In genomic region chr7:81215950-81216349, GRCm38 (mm10) we compare ENCODE assay signal across 29 mouse cellular contexts. TPM values are rescaled to one million over a fixed set of nuclear protein-coding genes. Genes with fewer than 3 reads are reported as not detected.
A peak's percentile ranks its signal among the peaks of the same experiment; 100 is the strongest.
DNase-seq lines count a peak whose midpoint lies in the region; ATAC-seq and TF ChIP-seq lines count a peak whose summit lies in the region.
"Had no signal": no experiment of that assay in that cellular context is flagged by ENCODE, and none has a peak within 500 bp of the region (broad histone marks: within the 10 kb centered on the region; RNA-seq: fewer than 3 reads in every experiment).

No protein-coding gene starts in this region.

- DNase-seq in heart, adult 11 months, result peak; percentile 83
- no peak for DNase-seq in heart, postnatal 10 days
- peak; percentile 36 for DNase-seq in liver, adult 2 months (ENCODE audit: extremely low read depth, low read depth, low spot score)
- DNase-seq in liver, result no peak
- peak; percentile 68 for DNase-seq in kidney, adult 9 months
- DNase-seq in kidney, postnatal 36 days, result peak; percentile 59 to 61
- DNase-seq in lung, adult 2 months, result no peak
- DNase-seq: B cell, adult 2 months; cerebellum, adult 11 months; cerebellum, adult 9-10 months; cerebellum, postnatal 36 days; embryo, embryonic 11 days; gastrocnemius, postnatal 14 days; heart, postnatal 4 days; liver, embryonic 13.5 days; lung, adult 18-20 months; lung, postnatal 10 days; midbrain, embryonic 14.5 days; retina, postnatal 1 day; right cerebral cortex, postnatal 14 days had no signal

- 97% methylated on average over 1 of the region's 1 CpGs for WGBS in liver, adult 2 months
- 91% methylated on average over 1 of the region's 1 CpGs for WGBS in lung, adult 2 months

- H3K36me3 ChIP-seq in liver, adult 2 months (ENCODE audit: control insufficient read depth, insufficient read depth, low read length), result no peaks in the 10 kb centered on the region; the same call in 1 of the 2 replicates
- H3K36me3 ChIP-seq: embryonic facial prominence, embryonic 12.5 days; hindbrain, embryonic 13.5 days; limb, embryonic 13.5 days; liver, embryonic 13.5 days; stomach, embryonic 15.5 days had no signal

- peaks cover 12% of the 10 kb centered on the region; the same call in 1 of the 2 replicates for H3K4me1 ChIP-seq in liver, adult 2 months (ENCODE audit: control insufficient read depth, insufficient read depth, low read length)
- peaks cover 3% of the 10 kb centered on the region for H3K4me1 ChIP-seq in lung, adult 2 months (ENCODE audit: control insufficient read depth, insufficient read depth, low read length)

- H3K4me3 ChIP-seq in liver, adult 2 months (ENCODE audit: insufficient read depth, low read depth, low read length), result no peak overlapping the region
- no peak overlapping the region for H3K4me3 ChIP-seq in lung, adult 2 months (replicated peaks; ENCODE audit: extremely low read depth, low read depth, low read length)
- H3K4me3 ChIP-seq: embryonic facial prominence, embryonic 12.5 days; hindbrain, embryonic 13.5 days; layer of hippocampus, adult 2 months; left cerebral cortex, adult 2 months; limb, embryonic 13.5 days; liver, embryonic 13.5 days; stomach, embryonic 15.5 days had no signal

- intact Hi-C loops in heart, postnatal 10 days (cut with DNase I), result no loop called here

- no peak for TF ChIP-seq CTCF in liver, adult 2 months (IDR thresholded peaks at IDR 0.05; ENCODE audit: low read depth, low read length)
- TF ChIP-seq CTCF in lung, adult 2 months (IDR thresholded peaks at IDR 0.05; ENCODE audit: insufficient read depth, low read length), result no peak

- TF ChIP-seq POLR2A in liver, adult 2 months (IDR thresholded peaks at IDR 0.05; ENCODE audit: extremely low read depth, insufficient read depth, low read length), result no peak
- TF ChIP-seq POLR2A in lung, adult 2 months (IDR thresholded peaks at IDR 0.05; ENCODE audit: borderline replicate concordance, extremely low read depth, low read depth, low read length), result no peak

- ATAC-seq in activated CD4-positive, CD25-positive, alpha-beta regulatory T cell, adult 4 months, result no peak
- ATAC-seq: forebrain, embryonic 14.5 days; intestine, embryonic 16.5 days had no signal

- H3K9ac ChIP-seq in liver, adult 2 months (ENCODE audit: low read depth, low read length), result no peak overlapping the region
- H3K9ac ChIP-seq: embryonic facial prominence, embryonic 12.5 days; hindbrain, embryonic 13.5 days; limb, embryonic 13.5 days; liver, embryonic 13.5 days; stomach, embryonic 15.5 days had no signal

- H3K79me2 ChIP-seq in liver, adult 2 months (ENCODE audit: control insufficient read depth, insufficient read depth, low read length), result peaks cover 26% of the 10 kb centered on the region

- no peaks in the 10 kb centered on the region for H3K27me3 ChIP-seq in liver, adult 2 months (ENCODE audit: control insufficient read depth, insufficient read depth, low read length)

- no peak overlapping the region for H3K27ac ChIP-seq in liver, adult 2 months (replicated peaks; ENCODE audit: insufficient read depth, low read depth, low read length)
- H3K27ac ChIP-seq: embryonic facial prominence, embryonic 12.5 days; hindbrain, embryonic 13.5 days; left cerebral cortex, adult 2 months; limb, embryonic 13.5 days; liver, embryonic 13.5 days; stomach, embryonic 15.5 days had no signal

RNA-seq across cellular contexts. Expression of gene Pde8a, which starts 2.6 kb away (rescaled TPM):
- total RNA-seq in heart, postnatal 10 days (2021), result 10 to 100 TPM; 17.0 to 19.3 TPM
- total RNA-seq in liver, adult 2 months (2014; rRNA removed), result 13.5 and 15.1 TPM in 2 replicates
- polyA plus RNA-seq in liver, adult 2 months (2012; rRNA removed), result 13.3 and 13.7 TPM in 2 replicates
- polyA plus RNA-seq in lung, adult 2 months (2012; rRNA removed), result 11.1 and 14.4 TPM in 2 replicates
- polyA plus RNA-seq in activated CD4-positive, CD25-positive, alpha-beta regulatory T cell, adult 4 months (2017; shearing (Covaris generic)), result 1 to 10 TPM; 1.1 to 2.3 TPM

Comparison
In these comparisons a context has a peak if more than half of its experiments do, and no peak if none do; other contexts are left out.
1. DNase-seq: peak in heart, adult 11 months (single experiment), liver, adult 2 months (single experiment), kidney, adult 9 months (single experiment) and kidney, postnatal 36 days (2 of 2); none in heart, postnatal 10 days (0 of 2), liver (single experiment) and lung, adult 2 months (single experiment).